Mouse (Mus musculus) regulatory T cell (primary cell): ENCODE measurements around the gene Srgap2.

ENCODE experiments used
- in situ Hi-C: fragments of 300-600 bp; cut with MboI, MseI; formaldehyde crosslinking; loops from one replicate; pipeline ENCODE4 v1.15.1; 2025; ENCODE audit warnings: high pct_unique_total_duplicates

Gene Srgap2

GRCm38 (mm10) chr1:131246433-131247395 is 280.4 kb downstream of the Srgap2 start:
- in situ Hi-C loops, result no loop called here

- in situ Hi-C loops, result no loop called here
Measured at GRCm38 (mm10) chr1:131245926-131246325, 281.2 kb downstream of the Srgap2 start.

GRCm38 (mm10) chr1:131245089-131245856 is 281.9 kb downstream of the Srgap2 start, which contains the start of gene Rassf5:
Rassf5 (minus strand) TSS chr1:131245258.
- in situ Hi-C loops, result no loop called here

GRCm38 (mm10) chr1:131244536-131245088 is 282.5 kb downstream of the Srgap2 start:
- in situ Hi-C loops, result no loop called here

- in situ Hi-C loops, result no loop called here
Measured at GRCm38 (mm10) chr1:131242956-131243355, 284.2 kb downstream of the Srgap2 start.

- in situ Hi-C loops, result no loop called here
Measured at GRCm38 (mm10) chr1:131239576-131240193, 287.5 kb downstream of the Srgap2 start.

- in situ Hi-C loops, result no loop called here
Measured at GRCm38 (mm10) chr1:131238931-131239381, 288.2 kb downstream of the Srgap2 start.

- in situ Hi-C loops, result no loop called here
Measured at GRCm38 (mm10) chr1:131236077-131236476, 291.1 kb downstream of the Srgap2 start.
